Mouse (Mus musculus) MEL (cell line): ENCODE data around the gene Vps13d. TPM values are rescaled to one million over a fixed set of nuclear protein-coding genes. Genes with fewer than 3 reads are reported as not detected.

Experiments used
- DNase-seq: peaks from one replicate; pipeline ENCODE4 v3.0.0; 2011; ENCODE audit warnings: low read depth, low spot score
- H3K27ac ChIP-seq: 2 replicates; pipeline ENCODE4 v1.5.1; 2012; ENCODE audit warnings: low read depth, mild to moderate bottlenecking, control low read depth, low read length, moderate library complexity; ENCODE audit not compliant: control insufficient read depth
- H3K27me3 ChIP-seq, 2 experiments: fragments of 150-350 bp in 1 of 2; sonication (generic) in 1 of 2; 2 replicates each; pipeline ENCODE4 v1.6.1; 2012; ENCODE audit warnings: low read length in 2 of 2, mild to moderate bottlenecking in 2 of 2, improper control_type of control experiment in 1 of 2, moderate library complexity in 1 of 2; ENCODE audit not compliant: insufficient read depth in 2 of 2, control insufficient read depth in 1 of 2
- H3K36me3 ChIP-seq, 2 experiments: 2 replicates each; pipeline ENCODE4 v1.6.1; 2012 to 2014; ENCODE audit warnings: low read length in 2 of 2, improper control_type of control experiment in 1 of 2, inconsistent platforms in 1 of 2, mild to moderate bottlenecking in 1 of 2; ENCODE audit not compliant: insufficient read depth in 2 of 2, control insufficient read depth in 1 of 2
- H3K4me1 ChIP-seq, 2 experiments: fragments of 150-350 bp in 1 of 2; sonication (generic) in 1 of 2; 2 replicates each; pipeline ENCODE4 v1.6.1; 2012; ENCODE audit warnings: low read length in 2 of 2, improper control_type of control experiment in 1 of 2, mild to moderate bottlenecking in 1 of 2; ENCODE audit not compliant: insufficient read depth in 2 of 2, control insufficient read depth in 1 of 2
- H3K4me3 ChIP-seq, 2 experiments: fragments of 150-350 bp in 1 of 2; sonication (generic) in 1 of 2; 2 replicates each; pipeline ENCODE4 v1.5.1; 2012; ENCODE audit warnings: low read depth in 2 of 2, low read length in 2 of 2, mild to moderate bottlenecking in 2 of 2, moderate library complexity in 2 of 2, control low read depth in 1 of 2, improper control_type of control experiment in 1 of 2; ENCODE audit not compliant: control insufficient read depth in 1 of 2, insufficient read depth in 1 of 2
- H3K79me2 ChIP-seq: 2 replicates; pipeline ENCODE4 v1.6.1; 2012; ENCODE audit warnings: mild to moderate bottlenecking, low read length, moderate library complexity; ENCODE audit not compliant: control insufficient read depth, poor library complexity, insufficient read depth
- H3K9ac ChIP-seq: 2 replicates; pipeline ENCODE4 v1.6.1; 2012; ENCODE audit warnings: low read depth, mild to moderate bottlenecking, control low read depth, low read length, moderate library complexity; ENCODE audit not compliant: control insufficient read depth, poor library complexity, severe bottlenecking
- H3K9me3 ChIP-seq: fragments of 150-350 bp; sonication (generic); replicated peaks from 2 replicates; pipeline ENCODE4 v1.6.1; 2012; ENCODE audit warnings: mild to moderate bottlenecking, low read length, improper control_type of control experiment, moderate library complexity; ENCODE audit not compliant: insufficient read depth
- BHLHE40 ChIP-seq: IDR thresholded peaks from 2 replicates; pipeline ENCODE4 v1.6.1; 2012; ENCODE audit warnings: low read depth, mild to moderate bottlenecking, inconsistent platforms, low read length, improper control_type of control experiment, borderline replicate concordance
- CHD2 ChIP-seq: IDR thresholded peaks from 2 replicates; pipeline ENCODE4 v1.6.1; 2011; ENCODE audit warnings: low read length, improper control_type of control experiment
- CTCF ChIP-seq, 3 experiments: IDR thresholded peaks in 2 of 3; conservative IDR thresholded peaks in 1 of 3; 2 replicates each; pipeline ENCODE4 v1.5.1; 2011 to 2012; ENCODE audit warnings: low read length in 3 of 3, low read depth in 2 of 3, mild to moderate bottlenecking in 2 of 3, improper control_type of control experiment in 1 of 3, inconsistent platforms in 1 of 3, mixed read lengths in 1 of 3, moderate library complexity in 1 of 3; ENCODE audit not compliant: control insufficient read depth in 1 of 3, insufficient read depth in 1 of 3, poor library complexity in 1 of 3, severe bottlenecking in 1 of 3
- E2F4 ChIP-seq: IDR thresholded peaks from 2 replicates; pipeline ENCODE4 v1.6.1; 2011; ENCODE audit warnings: low read depth, low read length, improper control_type of control experiment, borderline replicate concordance
- ETS1 ChIP-seq: IDR thresholded peaks from 2 replicates; pipeline ENCODE4 v1.6.1; 2012; ENCODE audit warnings: low read depth, mild to moderate bottlenecking, inconsistent platforms, low read length, improper control_type of control experiment, moderate library complexity
- GABPA ChIP-seq: IDR thresholded peaks from 2 replicates; pipeline ENCODE4 v1.6.1; 2012; ENCODE audit warnings: low read depth, mild to moderate bottlenecking, inconsistent platforms, low read length, improper control_type of control experiment, moderate library complexity
- GATA1 ChIP-seq: IDR thresholded peaks from 2 replicates; pipeline ENCODE4 v1.6.1; 2011; ENCODE audit warnings: low read depth, low read length, improper control_type of control experiment
- HCFC1 ChIP-seq: IDR thresholded peaks from 2 replicates; pipeline ENCODE4 v1.6.1; 2012; ENCODE audit warnings: low read depth, mild to moderate bottlenecking, inconsistent platforms, low read length, improper control_type of control experiment, moderate library complexity
- JUND ChIP-seq: IDR thresholded peaks from 2 replicates; pipeline ENCODE4 v1.6.1; 2011; ENCODE audit warnings: low read depth, mild to moderate bottlenecking, improper control_type of control experiment, low read length
- KAT2A ChIP-seq: conservative IDR thresholded peaks from 2 replicates; pipeline ENCODE4 v1.6.1; 2012; ENCODE audit warnings: low read depth, low read length, improper control_type of control experiment, inconsistent platforms
- MXI1 ChIP-seq: IDR thresholded peaks from 2 replicates; pipeline ENCODE4 v1.6.1; 2011; ENCODE audit warnings: mild to moderate bottlenecking, low read depth, low read length, improper control_type of control experiment
- MYB ChIP-seq: IDR thresholded peaks from 2 replicates; pipeline ENCODE4 v1.6.1; 2011; ENCODE audit warnings: mild to moderate bottlenecking, low read depth, low read length, improper control_type of control experiment
- MYC ChIP-seq: IDR thresholded peaks from 2 replicates; pipeline ENCODE4 v1.6.1; 2011; ENCODE audit warnings: low read depth, mild to moderate bottlenecking, low read length, improper control_type of control experiment, moderate library complexity
- NRF1 ChIP-seq: IDR thresholded peaks from 2 replicates; pipeline ENCODE4 v1.6.1; 2014; ENCODE audit warnings: low read depth, mild to moderate bottlenecking, inconsistent platforms, low read length, improper control_type of control experiment, moderate library complexity; ENCODE audit not compliant: poor library complexity, insufficient read depth, severe bottlenecking
- POLR2A ChIP-seq, 2 experiments: IDR thresholded peaks; 2 replicates each; pipeline ENCODE4 v1.6.1; 2011 to 2012; ENCODE audit warnings: low read length in 2 of 2, mild to moderate bottlenecking in 2 of 2, control low read depth in 1 of 2, improper control_type of control experiment in 1 of 2, low read depth in 1 of 2, moderate library complexity in 1 of 2; ENCODE audit not compliant: control insufficient read depth in 1 of 2, insufficient read depth in 1 of 2, poor library complexity in 1 of 2
- RAD21 ChIP-seq: IDR thresholded peaks from 2 replicates; pipeline ENCODE4 v1.6.1; 2011; ENCODE audit warnings: mild to moderate bottlenecking, low read depth, low read length, improper control_type of control experiment
- RCOR1 ChIP-seq: IDR thresholded peaks from 2 replicates; pipeline ENCODE4 v1.6.1; 2012; ENCODE audit warnings: low read depth, mild to moderate bottlenecking, inconsistent platforms, low read length, improper control_type of control experiment
- SMC3 ChIP-seq: IDR thresholded peaks from 2 replicates; pipeline ENCODE4 v1.6.1; 2011; ENCODE audit warnings: low read depth, low read length, improper control_type of control experiment
- TCF12 ChIP-seq: IDR thresholded peaks from 2 replicates; pipeline ENCODE4 v1.6.1; 2014; ENCODE audit warnings: low read depth, mild to moderate bottlenecking, inconsistent platforms, low read length, improper control_type of control experiment, moderate library complexity
- UBTF ChIP-seq: IDR thresholded peaks from 2 replicates; pipeline ENCODE4 v1.6.1; 2012; ENCODE audit warnings: low read depth, mild to moderate bottlenecking, inconsistent platforms, low read length, improper control_type of control experiment, moderate library complexity, borderline replicate concordance; ENCODE audit not compliant: insufficient read depth
- USF1 ChIP-seq: IDR thresholded peaks from 2 replicates; pipeline ENCODE4 v1.6.1; 2014; ENCODE audit warnings: low read depth, mild to moderate bottlenecking, inconsistent platforms, low read length, improper control_type of control experiment, moderate library complexity
- USF2 ChIP-seq, 2 experiments: IDR thresholded peaks; 2 replicates each; pipeline ENCODE4 v1.6.1; 2011 to 2012; ENCODE audit warnings: improper control_type of control experiment in 2 of 2, low read length in 2 of 2, borderline replicate concordance in 1 of 2, inconsistent platforms in 1 of 2, low read depth in 1 of 2, mild to moderate bottlenecking in 1 of 2; ENCODE audit not compliant: insufficient read depth in 1 of 2
- ZKSCAN1 ChIP-seq: IDR thresholded peaks from 2 replicates; pipeline ENCODE4 v1.6.1; 2012; ENCODE audit warnings: low read depth, mild to moderate bottlenecking, inconsistent platforms, low read length, improper control_type of control experiment, moderate library complexity
- ZMIZ1 ChIP-seq: IDR thresholded peaks from 2 replicates; pipeline ENCODE4 v1.6.1; 2012; ENCODE audit warnings: low read depth, mild to moderate bottlenecking, inconsistent platforms, low read length, improper control_type of control experiment, moderate library complexity
- polyA plus RNA-seq, 2 experiments: library from polyadenylated mRNA; stranded (reverse) in 1 of 2; unstranded in 1 of 2; fragments of >175 nt in 1 of 2; fragments of >200 nt in 1 of 2; gene quantifications; 2 replicates each; pipeline versions ENCODE4 v1.2.1 to v1.2.4; 2012; ENCODE audit warnings: low replicate concordance in 2 of 2, low read depth in 1 of 2; ENCODE audit not compliant: insufficient read length in 2 of 2, insufficient read depth in 1 of 2, missing spikeins in 1 of 2
- total RNA-seq: library from RNA; depleted of rRNA; stranded (reverse); fragments of 300-350 nt; gene quantifications from 2 replicates; pipeline ENCODE4 v1.2.3, GENCODE M21; 2012

The Vps13d gene
- total and polyA plus RNA-seq, 3 experiments, result 8.9 to 14.5 (median 13.2) TPM

- Histone ChIP-seq H3K4me3 (no peak overlapping the region), H3K4me1 (peaks cover 7 to 15% of the 10 kb centered on the region in 2 experiments), H3K27ac (no peak overlapping the region)
- DNase-seq, result peak; percentile 23
- TF ChIP-seq TCF12, result no peak
- no peak for TF ChIP-seq KAT2A
- TF ChIP-seq SMC3, result peak; percentile 50
- no peak for TF ChIP-seq USF1
- no peak for TF ChIP-seq HCFC1
- TF ChIP-seq CTCF (IDR thresholded peaks at IDR 0.05 in 2 of 3, conservative IDR thresholded peaks at IDR 0.05 in 1 of 3; ENCODE audit: control insufficient read depth in 1 of 3, insufficient read depth in 1 of 3, low read depth in 2 of 3, low read length in 3 of 3, poor library complexity in 1 of 3, severe bottlenecking in 1 of 3), result peak; percentile 18 to 75 (median 44); a peak in 5 of 6 replicates
- no peak for TF ChIP-seq GABPA
- peak; percentile 18 for TF ChIP-seq RAD21
- TF ChIP-seq, all 39 proteins: peak for 3
- no peak overlapping the region for H3K9ac ChIP-seq
- H3K79me2 ChIP-seq, result no peaks in the 10 kb centered on the region
- no peaks in the 10 kb centered on the region for H3K27me3 ChIP-seq
- H3K36me3 ChIP-seq, result peaks cover 0 to 10% of the 10 kb centered on the region in 2 experiments; a peak in 2 of 4 replicates
- H3K9me3 ChIP-seq, result no peaks in the 10 kb centered on the region
Observed at GRCm38 (mm10) chr4:145219240-145219985, 24.6 kb upstream of the Vps13d start.

GRCm38 (mm10) chr4:145217837-145218236 lies 23.0 kb upstream of the Vps13d start:
- H3K79me2 ChIP-seq, result no peaks in the 10 kb centered on the region
- H3K4me1 ChIP-seq, result peaks cover 7 to 15% of the 10 kb centered on the region in 2 experiments
- H3K4me3 ChIP-seq, result no peak overlapping the region
- H3K36me3 ChIP-seq, result peaks cover 0 to 10% of the 10 kb centered on the region in 2 experiments; a peak in 2 of 4 replicates
- no peak for DNase-seq
- H3K27ac ChIP-seq, result no peak overlapping the region
- TF ChIP-seq KAT2A (no peak), CTCF (IDR thresholded peaks at IDR 0.05 in 2 of 3, conservative IDR thresholded peaks at IDR 0.05 in 1 of 3; ENCODE audit: control insufficient read depth in 1 of 3, insufficient read depth in 1 of 3, low read depth in 2 of 3, low read length in 3 of 3, poor library complexity in 1 of 3, severe bottlenecking in 1 of 3) (no peak), JUND (no peak), CHD2 (no peak), BHLHE40 (no peak), ETS1 (no peak), MYC (no peak), UBTF (no peak), ZMIZ1 (no peak), GATA1 (no peak), POLR2A (IDR thresholded peaks at IDR 0.05; ENCODE audit: control insufficient read depth in 1 of 2, insufficient read depth in 1 of 2, low read depth in 1 of 2, low read length in 2 of 2, poor library complexity in 1 of 2) (no peak), TCF12 (no peak), ZKSCAN1 (no peak), RCOR1 (no peak), E2F4 (no peak), MXI1 (no peak), MYB (no peak), NRF1 (no peak), USF2 (IDR thresholded peaks at IDR 0.05; ENCODE audit: borderline replicate concordance in 1 of 2, insufficient read depth in 1 of 2, low read depth in 1 of 2, low read length in 2 of 2) (no peak)
- no peaks in the 10 kb centered on the region for H3K9me3 ChIP-seq
- no peaks in the 10 kb centered on the region for H3K27me3 ChIP-seq
- no peak overlapping the region for H3K9ac ChIP-seq
